Mouse (Mus musculus) myocyte (in vitro differentiated cells): ENCODE data around the gene Gfi1.

ENCODE experiments used
- CEBPB ChIP-seq: IDR thresholded peaks from 2 replicates; pipeline ENCODE4 v1.6.1; 2011; ENCODE audit warnings: mild to moderate bottlenecking, moderate library complexity; ENCODE audit not compliant: poor library complexity, insufficient read depth, severe bottlenecking
- E2F4 ChIP-seq: IDR thresholded peaks from one replicate; pipeline ENCODE4 v1.6.1; 2011; ENCODE audit warnings: mild to moderate bottlenecking, control low read depth, moderate library complexity; ENCODE audit not compliant: insufficient read depth
- MAX ChIP-seq: IDR thresholded peaks from one replicate; pipeline ENCODE4 v1.6.1; 2011; ENCODE audit warnings: low read depth, mild to moderate bottlenecking, control low read depth
- MYOG ChIP-seq, 3 experiments: IDR thresholded peaks; one replicate each; pipeline ENCODE4 v1.6.1; 2011; ENCODE audit warnings: control low read depth in 2 of 3, low read depth in 2 of 3, mild to moderate bottlenecking in 2 of 3; ENCODE audit not compliant: insufficient read length in 2 of 3, control insufficient read depth in 1 of 3, insufficient read depth in 1 of 3
- POLR2A ChIP-seq: IDR thresholded peaks from one replicate; pipeline ENCODE4 v1.6.1; 2011; ENCODE audit warnings: low read depth, mild to moderate bottlenecking, control low read depth, moderate library complexity; ENCODE audit not compliant: insufficient read length
- POLR2AphosphoS2 ChIP-seq: IDR thresholded peaks from one replicate; pipeline ENCODE4 v1.6.1; 2011; ENCODE audit warnings: low read depth, control low read depth; ENCODE audit not compliant: insufficient read length
- TCF12 ChIP-seq: IDR thresholded peaks from one replicate; pipeline ENCODE4 v1.6.1; 2011; ENCODE audit warnings: mild to moderate bottlenecking, control low read depth; ENCODE audit not compliant: poor library complexity, insufficient read depth, severe bottlenecking
- TCF3 ChIP-seq: IDR thresholded peaks from one replicate; pipeline ENCODE4 v1.6.1; 2011; ENCODE audit warnings: low read depth, control low read depth; ENCODE audit not compliant: insufficient read length

GRCm38 (mm10) chr5:107753656-107754055 lies 27.8 kb upstream of the Gfi1 start:
- TF ChIP-seq E2F4 (no peak), MYOG (IDR thresholded peaks at IDR 0.05; ENCODE audit: control insufficient read depth in 1 of 3, insufficient read depth in 1 of 3, insufficient read length in 2 of 3, low read depth in 2 of 3) (no peak), MAX (no peak), POLR2A (no peak), TCF3 (no peak), CEBPB (no peak), POLR2AphosphoS2 (no peak), TCF12 (no peak)
